Mouse (Mus musculus): ENCODE measurements at regions not wholly inside any gene's neighbourhood (a gene's known extent, or its start where the extent isn't known, plus 50 kb on each side); places are given as distances from the start of the nearest gene placed in this dataset.

DNA sequence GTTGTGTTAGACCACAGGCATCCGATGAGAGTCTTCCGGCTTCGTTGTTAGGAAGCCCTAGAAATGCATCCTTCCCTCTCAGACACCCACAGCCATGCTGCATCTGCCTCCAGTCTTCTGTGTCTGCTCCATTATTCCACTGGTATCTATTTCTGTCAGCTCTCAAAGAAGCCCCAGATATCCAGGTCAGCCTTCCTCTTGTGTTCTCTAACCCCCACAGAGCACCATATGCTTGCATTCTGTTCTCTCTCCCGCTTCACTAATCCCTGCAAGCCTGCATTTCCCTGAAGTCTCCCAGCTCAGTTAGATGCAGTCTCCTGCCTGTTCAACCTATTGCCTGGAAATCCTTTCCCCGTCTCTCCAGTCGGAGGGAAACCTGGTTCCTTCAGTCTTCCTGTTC is 53.6 kb upstream of the Wdfy3 start:
- WGBS, result 68% methylated on average over 6 of the region's 6 CpGs
- no peak overlapping the region for H3K27ac ChIP-seq (replicated peaks)
- ATAC-seq (ENCODE audit: low FRiP score, low TSS enrichment), result no peak

DNA sequence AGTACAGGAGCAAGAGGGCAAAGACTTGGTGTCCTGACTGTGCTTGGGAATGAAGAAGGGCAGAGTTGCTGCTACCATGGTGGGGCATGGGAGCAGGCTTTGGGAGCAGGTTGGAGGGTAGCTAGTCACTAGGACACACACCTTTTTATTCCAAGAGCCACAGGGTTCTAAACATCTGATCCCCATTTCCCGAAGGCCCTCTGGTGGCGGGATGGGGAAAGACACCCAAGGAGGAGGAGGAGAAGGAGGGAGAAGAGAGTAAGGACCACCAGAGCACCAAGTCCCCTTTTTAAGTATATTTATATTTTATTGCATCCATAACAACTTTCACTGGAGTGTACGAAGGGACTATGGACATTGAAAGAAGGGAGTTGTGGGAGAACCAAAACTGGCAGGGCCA is 57.0 kb upstream of the Wdfy3 start:
- H3K36me3 ChIP-seq (ENCODE audit: control insufficient read depth, insufficient read depth, low read length), result no peaks in the 10 kb centered on the region
- no peaks in the 10 kb centered on the region for H3K9me3 ChIP-seq (ENCODE audit: control insufficient read depth, low read length)
- 10% methylated on average over 3 of the region's 3 CpGs for WGBS
- no peaks in the 10 kb centered on the region for H3K27me3 ChIP-seq (ENCODE audit: control insufficient read depth, insufficient read depth, low read length)
- no peak for ATAC-seq (ENCODE audit: low FRiP score, low TSS enrichment)
- TF ChIP-seq CTCF (IDR thresholded peaks at IDR 0.05; ENCODE audit: low read depth), result peak; percentile 78
- no peak for TF ChIP-seq EP300 (optimal IDR thresholded peaks at IDR 0.05)
- DNase-seq (ENCODE audit: low spot score), result peak; percentile 37
- no peaks in the 10 kb centered on the region for H3K4me1 ChIP-seq (replicated peaks; ENCODE audit: control insufficient read depth, insufficient read depth)
- H3K9ac ChIP-seq (ENCODE audit: low read length), result no peak overlapping the region
- H3K27ac ChIP-seq (replicated peaks), result no peak overlapping the region
- H3K4me3 ChIP-seq (ENCODE audit: low read depth, low read length), result no peak overlapping the region
- H3K4me2 ChIP-seq (replicated peaks; ENCODE audit: low read depth), result no peak overlapping the region

More for the DNA sequence above, 53.6 kb upstream of the Wdfy3 start:
- H3K36me3 ChIP-seq (ENCODE audit: control insufficient read depth, insufficient read depth, low read length), result no peaks in the 10 kb centered on the region
- no peak overlapping the region for H3K4me3 ChIP-seq (ENCODE audit: low read depth, low read length)
- H3K27me3 ChIP-seq (ENCODE audit: control insufficient read depth, insufficient read depth, low read length), result no peaks in the 10 kb centered on the region
- no peaks in the 10 kb centered on the region for H3K4me1 ChIP-seq (replicated peaks; ENCODE audit: control insufficient read depth, insufficient read depth)
- DNase-seq (ENCODE audit: low spot score), result no peak
- no peak overlapping the region for H3K9ac ChIP-seq (ENCODE audit: low read length)
- H3K4me2 ChIP-seq (replicated peaks; ENCODE audit: low read depth), result no peak overlapping the region
- no peak for TF ChIP-seq EP300 (optimal IDR thresholded peaks at IDR 0.05)
- no peak for TF ChIP-seq CTCF (IDR thresholded peaks at IDR 0.05; ENCODE audit: low read depth)
- no peaks in the 10 kb centered on the region for H3K9me3 ChIP-seq (ENCODE audit: control insufficient read depth, low read length)

DNA sequence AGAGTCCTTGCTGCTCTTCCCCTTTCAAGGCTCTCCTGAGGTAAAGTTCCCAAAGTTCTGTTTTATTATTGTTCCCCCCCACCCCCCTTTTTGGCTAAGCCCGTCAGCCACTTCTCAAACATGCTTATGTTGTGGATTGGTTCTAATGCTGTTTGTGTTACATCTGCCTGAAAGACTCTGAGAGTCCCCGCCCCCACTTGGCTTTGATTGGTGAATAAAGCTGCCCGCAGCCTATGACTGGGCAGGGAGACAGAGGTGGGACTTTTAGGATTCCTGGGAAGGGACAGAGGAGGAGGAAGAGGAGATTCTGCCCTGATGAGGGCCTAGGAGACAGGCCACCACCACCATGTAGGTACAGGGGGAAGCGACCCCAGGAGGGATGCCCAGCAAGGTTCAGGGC is 78.3 kb upstream of the Wdfy3 start:
- Histone ChIP-seq H3K27ac (replicated peaks) (no peak overlapping the region), H3K36me3 (ENCODE audit: control insufficient read depth, insufficient read depth, low read length) (no peaks in the 10 kb centered on the region), H3K9me3 (ENCODE audit: control insufficient read depth, low read length) (no peaks in the 10 kb centered on the region), H3K4me2 (replicated peaks; ENCODE audit: low read depth) (no peak overlapping the region), H3K4me3 (ENCODE audit: low read depth, low read length) (no peak overlapping the region), H3K27me3 (ENCODE audit: control insufficient read depth, insufficient read depth, low read length) (no peaks in the 10 kb centered on the region), H3K4me1 (replicated peaks; ENCODE audit: control insufficient read depth, insufficient read depth) (no peaks in the 10 kb centered on the region), H3K9ac (ENCODE audit: low read length) (no peak overlapping the region)
- TF ChIP-seq EP300 (optimal IDR thresholded peaks at IDR 0.05) (no peak), CTCF (IDR thresholded peaks at IDR 0.05; ENCODE audit: low read depth) (no peak)
- WGBS, result 74% methylated on average over 4 of the region's 4 CpGs
- DNase-seq (ENCODE audit: low spot score) (no peak), ATAC-seq (ENCODE audit: low FRiP score, low TSS enrichment) (no peak)

DNA sequence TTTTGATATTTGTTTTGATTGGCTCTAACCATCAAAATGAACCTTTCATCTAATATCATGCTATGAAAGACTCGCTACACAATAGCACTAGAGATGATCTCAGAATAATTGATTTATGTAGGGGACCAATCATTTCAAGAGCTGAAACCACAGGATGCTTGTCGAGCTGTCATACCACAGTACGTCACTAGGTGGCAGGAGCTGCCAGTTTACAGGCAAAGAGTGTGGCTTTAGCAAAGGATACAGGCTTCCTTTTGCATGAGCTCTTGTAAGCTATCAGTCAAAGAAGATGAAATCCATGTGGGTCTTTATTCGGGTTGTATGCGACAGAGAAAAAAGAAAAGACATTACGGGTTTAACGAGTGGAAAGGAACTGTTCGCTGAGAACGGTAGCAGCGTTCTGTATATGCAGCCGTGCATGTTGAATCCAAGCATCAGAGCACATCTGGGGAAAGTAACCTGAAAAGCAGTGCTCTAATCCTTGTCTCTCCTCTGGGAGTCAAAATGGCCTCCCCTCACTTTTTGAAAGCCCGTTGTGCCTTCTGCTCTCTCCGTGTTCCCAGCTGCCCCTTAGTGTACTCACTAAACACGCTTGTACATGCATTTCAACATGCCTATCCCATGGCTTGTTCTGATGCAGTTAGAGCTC is 79.9 kb upstream of the Wdfy3 start:
- 34% methylated on average over 14 of the region's 14 CpGs for WGBS
- TF ChIP-seq EP300 (optimal IDR thresholded peaks at IDR 0.05) (no peak), CTCF (IDR thresholded peaks at IDR 0.05; ENCODE audit: low read depth) (peak; percentile 98)

DNA sequence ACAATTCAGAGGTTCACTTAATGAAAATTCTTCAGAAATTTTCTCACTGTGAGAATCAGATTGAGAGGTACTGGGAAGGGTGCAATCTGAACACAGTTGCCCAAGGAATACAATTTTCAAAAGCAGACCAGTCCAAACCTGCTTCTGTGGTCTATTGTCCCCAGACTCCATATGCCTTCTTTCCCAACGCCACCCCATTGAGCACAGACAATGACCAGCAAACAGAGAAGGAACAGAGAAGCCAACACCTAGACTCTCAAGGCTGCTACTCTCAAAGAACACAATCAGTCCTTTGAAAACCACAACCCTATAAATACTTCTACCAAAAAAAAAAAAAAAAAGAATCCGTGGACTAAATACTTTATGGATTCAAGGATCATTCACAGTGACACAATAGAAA is 89.9 kb upstream of the Wdfy3 start:
- DNase-seq (ENCODE audit: low spot score), result no peak
- no peak for ATAC-seq (ENCODE audit: low FRiP score, low TSS enrichment)
- Histone ChIP-seq H3K27ac (replicated peaks) (no peak overlapping the region), H3K9ac (ENCODE audit: low read length) (no peak overlapping the region), H3K4me2 (replicated peaks; ENCODE audit: low read depth) (no peak overlapping the region), H3K4me3 (ENCODE audit: low read depth, low read length) (no peak overlapping the region), H3K36me3 (ENCODE audit: control insufficient read depth, insufficient read depth, low read length) (no peaks in the 10 kb centered on the region), H3K9me3 (ENCODE audit: control insufficient read depth, low read length) (no peaks in the 10 kb centered on the region), H3K4me1 (replicated peaks; ENCODE audit: control insufficient read depth, insufficient read depth) (no peaks in the 10 kb centered on the region), H3K27me3 (ENCODE audit: control insufficient read depth, insufficient read depth, low read length) (no peaks in the 10 kb centered on the region)
- WGBS, result 75% methylated on average over 2 of the region's 2 CpGs
- no peak for TF ChIP-seq EP300 (optimal IDR thresholded peaks at IDR 0.05)

More for the DNA sequence above, 79.9 kb upstream of the Wdfy3 start:
- H3K9me3 ChIP-seq (ENCODE audit: control insufficient read depth, low read length), result no peaks in the 10 kb centered on the region
- no peaks in the 10 kb centered on the region for H3K36me3 ChIP-seq (ENCODE audit: control insufficient read depth, insufficient read depth, low read length)
- ATAC-seq (ENCODE audit: low FRiP score, low TSS enrichment) (no peak), DNase-seq (ENCODE audit: low spot score) (peak; percentile 81)
- H3K27ac ChIP-seq (replicated peaks), result no peak overlapping the region
- H3K4me2 ChIP-seq (replicated peaks; ENCODE audit: low read depth), result no peak overlapping the region
- no peaks in the 10 kb centered on the region for H3K27me3 ChIP-seq (ENCODE audit: control insufficient read depth, insufficient read depth, low read length)
- H3K4me3 ChIP-seq (ENCODE audit: low read depth, low read length), result no peak overlapping the region
- no peaks in the 10 kb centered on the region for H3K4me1 ChIP-seq (replicated peaks; ENCODE audit: control insufficient read depth, insufficient read depth)
- no peak overlapping the region for H3K9ac ChIP-seq (ENCODE audit: low read length)

DNA sequence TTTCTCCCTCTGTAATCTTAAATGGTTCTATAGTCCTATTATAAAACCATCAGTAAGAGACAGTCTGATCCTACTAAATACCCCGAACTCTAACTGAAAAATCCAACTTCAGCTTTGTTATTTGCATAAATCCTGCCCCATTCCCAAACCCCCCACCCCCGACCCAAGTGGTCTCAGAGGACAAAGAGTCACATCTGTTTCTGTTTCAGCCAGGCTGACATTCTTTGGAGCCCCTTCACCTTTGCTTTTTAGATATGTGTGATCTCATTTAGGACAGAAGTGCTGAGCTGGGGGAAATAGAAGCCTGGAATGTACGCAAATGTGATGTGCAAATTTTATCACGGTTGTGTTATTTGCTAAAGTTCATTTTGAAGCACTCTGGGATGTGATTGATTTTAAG is 98.3 kb upstream of the Wdfy3 start:
- Histone ChIP-seq H3K9ac (ENCODE audit: low read length) (no peak overlapping the region), H3K9me3 (ENCODE audit: control insufficient read depth, low read length) (no peaks in the 10 kb centered on the region), H3K4me1 (replicated peaks; ENCODE audit: control insufficient read depth, insufficient read depth) (no peaks in the 10 kb centered on the region), H3K27me3 (ENCODE audit: control insufficient read depth, insufficient read depth, low read length) (no peaks in the 10 kb centered on the region), H3K36me3 (ENCODE audit: control insufficient read depth, insufficient read depth, low read length) (no peaks in the 10 kb centered on the region), H3K4me3 (ENCODE audit: low read depth, low read length) (no peak overlapping the region), H3K27ac (replicated peaks) (no peak overlapping the region), H3K4me2 (replicated peaks; ENCODE audit: low read depth) (no peak overlapping the region)
- TF ChIP-seq EP300 (optimal IDR thresholded peaks at IDR 0.05) (no peak), CTCF (IDR thresholded peaks at IDR 0.05; ENCODE audit: low read depth) (no peak)
- no peak for DNase-seq (ENCODE audit: low spot score)
- WGBS, result 35% methylated on average over 4 of the region's 4 CpGs
- ATAC-seq (ENCODE audit: low FRiP score, low TSS enrichment), result no peak
